Mouse (Mus musculus): ENCODE results near the gene Raf1. TPM values are rescaled to one million over a fixed set of nuclear protein-coding genes. Genes with fewer than 3 reads are reported as not detected.

The Raf1 gene
- polyA plus RNA-seq, 1 experiment from 2014 or later = 125 TPM

DNA sequence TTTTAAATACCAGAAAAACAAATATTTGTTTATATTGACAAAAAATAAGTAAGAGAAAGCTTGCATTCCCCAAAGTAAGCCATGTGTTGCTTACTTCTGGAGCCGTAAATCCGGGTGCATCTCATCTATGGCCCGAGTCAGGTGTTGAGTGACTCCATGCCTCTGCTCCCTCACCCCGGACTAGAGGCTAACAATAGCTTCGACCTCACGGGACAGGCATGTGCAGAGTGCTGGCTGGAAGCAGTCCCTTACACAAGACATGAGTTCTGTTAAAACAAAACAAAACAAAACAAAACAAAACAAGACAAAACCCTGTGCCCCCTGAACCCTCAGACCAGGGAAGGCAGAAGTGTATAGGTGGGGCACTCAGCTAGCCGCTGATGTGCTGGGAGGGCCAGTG, 18.7 kb upstream of the Raf1 start:
- H3K9ac ChIP-seq (replicated peaks) = no peak overlapping the region
- no peak overlapping the region for H3K4me3 ChIP-seq (replicated peaks)
- ATAC-seq (ENCODE audit: low FRiP score) = no peak
- H3K4me2 ChIP-seq = no peak overlapping the region
- H3K27ac ChIP-seq (replicated peaks) = no peak overlapping the region
- no peaks in the 10 kb centered on the region for H3K9me3 ChIP-seq (replicated peaks)
- no peaks in the 10 kb centered on the region for H3K4me1 ChIP-seq
- H3K27me3 ChIP-seq (replicated peaks) = no peaks in the 10 kb centered on the region
- WGBS = 62% methylated on average over 7 of the region's 7 CpGs
- no peaks in the 10 kb centered on the region for H3K36me3 ChIP-seq

DNA sequence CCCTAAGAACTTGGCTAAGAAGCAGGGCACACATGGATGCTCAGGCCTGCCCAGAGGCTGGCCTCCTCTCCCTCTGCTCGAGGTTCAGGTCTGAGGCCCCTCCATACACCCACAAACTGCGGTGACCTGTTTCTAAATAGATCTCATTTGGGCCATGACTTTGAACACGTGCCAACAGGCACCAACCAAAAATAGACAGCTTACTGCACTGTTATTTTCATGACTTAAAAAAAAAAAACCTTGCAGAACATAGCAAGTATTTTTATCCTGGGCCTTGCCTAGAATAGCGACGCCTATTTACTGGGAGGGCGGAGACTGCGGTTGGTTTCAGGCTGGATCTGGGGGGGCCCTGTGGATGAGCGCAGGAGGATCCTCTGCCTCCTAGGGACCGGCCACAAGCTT, 18.0 kb upstream of the Raf1 start:
- WGBS = 56% methylated on average over 9 of the region's 9 CpGs
- Histone ChIP-seq H3K4me3 (replicated peaks) (no peak overlapping the region), H3K9me3 (replicated peaks) (no peaks in the 10 kb centered on the region), H3K36me3 (no peaks in the 10 kb centered on the region), H3K9ac (replicated peaks) (no peak overlapping the region), H3K4me2 (no peak overlapping the region), H3K27ac (replicated peaks) (no peak overlapping the region), H3K4me1 (no peaks in the 10 kb centered on the region), H3K27me3 (replicated peaks) (no peaks in the 10 kb centered on the region)
- ATAC-seq (ENCODE audit: low FRiP score) = no peak

DNA sequence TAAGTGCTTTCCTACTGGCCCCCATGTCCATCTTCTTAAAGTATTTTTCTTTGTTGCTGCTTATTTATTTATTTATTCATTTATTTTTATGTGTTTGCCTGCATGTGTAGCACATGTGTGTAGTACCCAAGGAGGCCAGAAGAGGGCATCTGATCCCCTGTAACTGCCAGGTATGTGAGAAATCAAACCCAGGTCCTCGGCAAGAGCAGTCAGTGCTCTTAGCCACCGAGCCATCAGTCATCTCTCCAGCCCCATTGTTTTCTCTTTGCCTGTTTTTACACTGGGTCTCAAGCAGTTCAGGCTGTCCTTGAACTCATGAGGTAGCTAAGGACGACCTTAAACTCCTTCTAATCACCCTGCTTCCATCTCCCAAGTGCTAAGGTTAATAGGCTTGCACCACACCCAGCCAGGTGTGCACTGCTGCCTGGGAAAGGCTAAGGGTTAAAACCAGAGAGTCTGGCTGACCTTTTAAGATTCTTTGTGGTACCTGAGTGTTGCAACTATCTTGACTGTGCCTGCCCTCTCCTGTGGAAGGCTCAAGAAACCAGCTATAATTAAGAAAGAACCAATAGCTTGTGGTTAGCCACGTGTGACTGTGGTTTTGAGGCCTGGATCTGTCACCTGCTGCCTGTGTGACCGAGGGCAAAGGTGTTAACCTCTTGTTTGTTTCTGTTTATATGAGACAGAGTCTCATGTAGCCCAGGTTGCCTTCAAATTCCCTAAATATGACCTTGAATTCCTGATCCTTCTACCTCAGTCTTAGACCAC, 16.7 kb upstream of the Raf1 start:
- 73% methylated on average over 5 of the region's 5 CpGs for WGBS
- H3K36me3 ChIP-seq = no peaks in the 10 kb centered on the region
- H3K27ac ChIP-seq (replicated peaks) = no peak overlapping the region
- H3K4me3 ChIP-seq (replicated peaks) = no peak overlapping the region
- H3K9ac ChIP-seq (replicated peaks) = no peak overlapping the region
- ATAC-seq (ENCODE audit: low FRiP score) = no peak
- no peaks in the 10 kb centered on the region for H3K9me3 ChIP-seq (replicated peaks)
- no peaks in the 10 kb centered on the region for H3K27me3 ChIP-seq (replicated peaks)
- H3K4me1 ChIP-seq = no peaks in the 10 kb centered on the region
- no peak overlapping the region for H3K4me2 ChIP-seq

DNA sequence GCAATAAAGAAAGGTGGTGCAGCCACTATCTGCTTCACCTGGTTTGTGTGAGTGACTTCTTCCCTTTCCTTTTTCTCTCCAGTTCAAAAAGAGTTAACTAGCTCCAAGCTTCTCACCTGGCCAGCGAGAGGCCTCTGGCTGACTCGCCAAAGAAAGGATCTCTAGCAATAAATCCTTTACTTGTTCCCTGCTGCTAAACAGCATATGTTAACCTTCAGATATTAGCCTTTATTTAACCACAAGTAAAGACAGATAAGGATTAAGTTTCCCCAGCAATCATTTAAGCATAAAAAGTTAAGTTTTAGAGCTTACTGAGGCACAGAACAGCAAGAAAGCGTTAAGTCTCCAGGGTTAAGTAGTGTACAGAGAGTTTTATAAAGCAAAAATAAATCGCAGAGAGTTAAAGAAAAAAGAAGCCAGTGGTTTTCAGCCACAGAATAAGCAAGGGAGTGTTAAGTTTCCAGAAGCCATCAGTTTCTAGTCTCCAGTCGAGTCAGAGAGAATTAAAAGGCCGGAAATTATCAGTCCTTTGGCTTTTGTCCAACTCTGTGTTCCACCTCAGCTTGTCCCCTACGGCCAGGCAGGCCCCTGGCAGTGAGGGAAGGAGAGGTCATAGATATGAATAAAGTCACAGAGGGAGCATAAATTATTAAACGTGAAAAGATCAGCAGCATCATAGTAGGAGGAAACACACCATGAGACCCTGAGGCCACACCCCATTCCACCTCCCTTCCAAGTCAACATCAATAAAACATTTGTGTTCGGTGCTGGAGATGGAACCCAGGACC, 15.9 kb upstream of the Raf1 start:
- Histone ChIP-seq H3K4me2 (no peak overlapping the region), H3K4me1 (no peaks in the 10 kb centered on the region), H3K27me3 (replicated peaks) (no peaks in the 10 kb centered on the region), H3K36me3 (no peaks in the 10 kb centered on the region), H3K27ac (replicated peaks) (no peak overlapping the region), H3K4me3 (replicated peaks) (no peak overlapping the region), H3K9me3 (replicated peaks) (no peaks in the 10 kb centered on the region), H3K9ac (replicated peaks) (no peak overlapping the region)
- no peak for ATAC-seq (ENCODE audit: low FRiP score)
- WGBS = 58% methylated on average over 9 of the region's 9 CpGs

DNA sequence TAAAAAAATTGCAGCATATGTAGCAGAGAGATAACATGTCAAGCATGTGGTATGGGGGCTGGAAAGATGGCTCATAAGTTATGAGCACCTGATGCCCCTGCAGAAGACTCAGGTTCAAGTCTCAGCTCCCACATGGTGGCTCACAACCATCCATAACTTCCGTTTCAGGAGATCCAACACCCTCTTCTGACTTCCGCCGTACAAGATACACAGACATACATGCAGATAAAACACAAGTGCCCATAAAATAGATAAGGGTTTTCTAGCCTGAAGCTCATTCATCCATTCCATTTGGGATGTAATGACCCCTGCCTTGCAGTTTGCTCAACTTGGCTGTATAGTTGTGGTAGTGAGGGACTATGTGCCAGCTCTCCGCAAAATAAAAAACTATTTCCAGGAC, 13.7 kb upstream of the Raf1 start:
- Histone ChIP-seq H3K4me1 (no peaks in the 10 kb centered on the region), H3K27me3 (replicated peaks) (no peaks in the 10 kb centered on the region), H3K4me2 (no peak overlapping the region), H3K4me3 (replicated peaks) (no peak overlapping the region), H3K36me3 (no peaks in the 10 kb centered on the region), H3K27ac (replicated peaks) (no peak overlapping the region), H3K9me3 (replicated peaks) (no peaks in the 10 kb centered on the region), H3K9ac (replicated peaks) (no peak overlapping the region)
- no peak for ATAC-seq (ENCODE audit: low FRiP score)
- 90% methylated on average over 4 of the region's 4 CpGs for WGBS

DNA sequence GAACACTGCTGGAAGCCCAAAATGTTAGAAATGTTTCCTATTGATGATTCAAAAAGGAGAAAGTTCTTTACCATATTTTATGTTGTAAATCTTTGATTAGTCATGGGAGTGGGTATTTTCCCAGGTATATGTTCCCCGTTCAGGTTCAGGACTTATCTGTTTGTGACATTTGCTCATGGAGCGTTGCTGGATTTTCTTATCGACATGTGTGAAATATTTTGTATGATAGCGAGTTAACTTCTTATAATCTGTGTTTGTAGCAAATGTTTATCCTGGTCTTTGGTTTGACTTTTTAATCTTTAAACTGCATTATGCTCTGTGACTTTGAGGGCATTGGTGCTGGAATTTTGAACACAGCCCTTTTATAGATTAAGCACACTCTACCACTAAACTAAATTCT, 12.2 kb upstream of the Raf1 start:
- H3K4me2 ChIP-seq = no peak overlapping the region
- 90% methylated on average over 4 of the region's 4 CpGs for whole genome bisulfite sequencing
- H3K27me3 ChIP-seq (replicated peaks) = no peaks in the 10 kb centered on the region
- no peak for ATAC-seq (ENCODE audit: low FRiP score)
- no peaks in the 10 kb centered on the region for H3K9me3 ChIP-seq (replicated peaks)
- H3K27ac ChIP-seq (replicated peaks) = no peak overlapping the region
- no peak overlapping the region for H3K4me3 ChIP-seq (replicated peaks)
- no peak overlapping the region for H3K9ac ChIP-seq (replicated peaks)
- H3K4me1 ChIP-seq = no peaks in the 10 kb centered on the region
- no peaks in the 10 kb centered on the region for H3K36me3 ChIP-seq

DNA sequence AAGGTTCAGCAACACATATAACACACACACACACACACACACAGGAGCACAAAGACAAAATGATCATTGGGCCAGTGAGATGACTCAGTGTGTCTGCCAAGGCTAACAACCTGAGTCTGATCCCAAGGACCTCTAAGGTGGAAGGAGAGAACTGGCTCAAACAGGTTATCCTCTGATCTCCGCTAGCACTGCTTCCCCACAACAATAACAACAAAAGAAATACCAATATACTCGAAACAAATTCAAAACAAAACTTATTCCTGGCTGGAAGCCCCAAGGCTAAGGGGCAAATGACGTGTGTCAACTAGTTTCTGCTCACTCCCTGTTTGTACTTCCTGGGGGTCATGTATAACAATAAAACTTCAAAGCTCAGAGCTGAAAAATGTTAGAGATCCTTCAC, 11.3 kb upstream of the Raf1 start:
- Histone ChIP-seq H3K36me3 (no peaks in the 10 kb centered on the region), H3K9ac (replicated peaks) (no peak overlapping the region), H3K27me3 (replicated peaks) (no peaks in the 10 kb centered on the region), H3K27ac (replicated peaks) (no peak overlapping the region), H3K4me3 (replicated peaks) (no peak overlapping the region), H3K4me2 (no peak overlapping the region), H3K4me1 (no peaks in the 10 kb centered on the region), H3K9me3 (replicated peaks) (no peaks in the 10 kb centered on the region)
- WGBS = 64% methylated on average over 3 of the region's 3 CpGs
- ATAC-seq (ENCODE audit: low FRiP score) = no peak

DNA sequence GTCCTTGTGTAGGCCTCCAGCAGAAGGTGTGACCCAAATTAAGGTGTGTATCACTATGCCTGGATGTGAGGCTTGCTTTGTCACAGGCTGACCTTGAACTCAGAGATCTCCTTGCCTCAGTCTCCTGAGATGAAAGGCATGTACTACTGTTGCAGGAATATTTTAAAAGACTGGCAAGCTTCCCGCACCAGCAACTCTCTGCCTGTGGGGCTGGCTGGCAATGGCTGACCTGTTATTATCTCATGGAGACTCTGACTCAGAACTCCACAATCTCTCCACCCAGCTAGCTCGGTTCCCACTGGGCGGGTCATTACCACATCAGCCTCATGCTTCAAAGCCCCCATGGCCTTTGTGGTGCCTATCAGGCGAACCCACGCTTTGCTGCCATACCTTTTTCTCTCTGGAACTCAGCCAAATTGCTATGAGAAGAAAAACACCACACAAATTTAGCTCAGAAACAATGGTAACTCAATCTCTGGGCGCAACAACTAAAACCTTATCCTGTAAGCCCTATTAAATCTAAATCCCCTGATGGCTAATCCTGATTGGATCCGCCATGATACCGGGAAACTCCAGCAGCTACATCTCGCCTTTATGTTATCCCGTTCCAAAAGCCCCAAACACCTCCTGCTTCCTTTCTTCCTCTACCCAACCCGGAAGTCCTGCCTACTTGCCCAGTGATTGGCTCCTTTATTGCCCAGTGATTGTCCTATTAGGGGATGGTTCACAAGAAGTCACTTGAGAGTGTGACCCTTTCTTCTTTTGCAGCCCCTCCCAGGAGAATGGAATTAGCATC, 8.6 kb upstream of the Raf1 start:
- WGBS = 64% methylated on average over 11 of the region's 11 CpGs
- Histone ChIP-seq H3K36me3 (no peaks in the 10 kb centered on the region), H3K27ac (replicated peaks) (no peak overlapping the region)

DNA sequence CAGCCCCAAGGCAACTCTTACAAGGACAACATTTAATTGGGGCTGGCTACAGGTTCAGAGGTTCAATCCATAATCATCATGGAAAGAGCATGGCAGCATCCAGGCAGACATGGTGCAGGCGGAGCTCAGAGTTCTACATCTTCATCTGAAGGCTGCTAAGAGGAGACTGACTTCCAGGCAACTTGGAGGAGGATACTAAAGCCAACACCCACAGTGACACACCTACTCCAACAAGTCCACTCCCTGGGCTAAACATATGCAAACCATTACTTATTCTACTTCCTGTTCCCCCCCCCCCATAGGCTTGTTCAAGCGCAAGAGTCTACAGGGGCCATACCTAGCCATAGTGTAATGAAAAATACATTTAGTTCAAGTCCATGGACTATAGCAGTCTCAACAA, 7.8 kb upstream of the Raf1 start:
- no peak for ATAC-seq (ENCODE audit: low FRiP score)
- no peak overlapping the region for H3K4me3 ChIP-seq (replicated peaks)
- H3K9me3 ChIP-seq (replicated peaks) = no peaks in the 10 kb centered on the region
- no peak overlapping the region for H3K9ac ChIP-seq (replicated peaks)
- WGBS = 100% methylated on average over 2 of the region's 2 CpGs
- H3K36me3 ChIP-seq = no peaks in the 10 kb centered on the region
- H3K27ac ChIP-seq (replicated peaks) = no peak overlapping the region
- no peaks in the 10 kb centered on the region for H3K4me1 ChIP-seq
- no peak overlapping the region for H3K4me2 ChIP-seq
- H3K27me3 ChIP-seq (replicated peaks) = no peaks in the 10 kb centered on the region

More for the DNA sequence above, 8.6 kb upstream of the Raf1 start:
- Histone ChIP-seq H3K4me2 (no peak overlapping the region; the same call in 1 of the 2 replicates), H3K4me3 (replicated peaks) (no peak overlapping the region), H3K9me3 (replicated peaks) (no peaks in the 10 kb centered on the region), H3K27me3 (replicated peaks) (no peaks in the 10 kb centered on the region), H3K9ac (replicated peaks) (no peak overlapping the region), H3K4me1 (no peaks in the 10 kb centered on the region)
- ATAC-seq (ENCODE audit: low FRiP score) = no peak

DNA sequence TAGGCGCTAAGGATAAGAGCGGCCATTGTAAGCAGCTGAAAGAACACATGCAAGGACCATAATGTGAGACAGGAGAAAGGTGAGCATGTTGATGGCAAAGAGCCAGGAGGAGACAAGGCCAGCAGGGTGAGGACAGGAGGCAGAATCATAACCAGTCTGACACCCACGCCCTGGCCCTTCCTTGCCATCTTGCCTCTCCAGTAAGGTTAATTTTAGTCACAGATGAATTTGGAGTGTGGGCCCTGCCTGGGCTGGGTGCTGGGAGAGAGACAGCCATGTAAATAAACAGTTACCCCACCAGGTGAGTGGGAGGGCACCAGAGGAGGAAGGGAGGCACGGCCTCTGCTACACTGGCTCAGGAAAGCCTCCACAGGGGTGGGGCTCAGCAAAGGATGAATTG, 4.6 kb upstream of the Raf1 start:
- Histone ChIP-seq H3K27me3 (replicated peaks) (no peaks in the 10 kb centered on the region), H3K27ac (replicated peaks) (no peak overlapping the region), H3K4me3 (replicated peaks) (no peak overlapping the region), H3K9me3 (replicated peaks) (no peaks in the 10 kb centered on the region), H3K9ac (replicated peaks) (no peak overlapping the region), H3K36me3 (no peaks in the 10 kb centered on the region), H3K4me2 (no peak overlapping the region), H3K4me1 (peaks cover 4% of the 10 kb centered on the region; the same call in 1 of the 2 replicates)
- 90% methylated on average over 4 of the region's 4 CpGs for WGBS
- no peak for ATAC-seq (ENCODE audit: low FRiP score)

DNA sequence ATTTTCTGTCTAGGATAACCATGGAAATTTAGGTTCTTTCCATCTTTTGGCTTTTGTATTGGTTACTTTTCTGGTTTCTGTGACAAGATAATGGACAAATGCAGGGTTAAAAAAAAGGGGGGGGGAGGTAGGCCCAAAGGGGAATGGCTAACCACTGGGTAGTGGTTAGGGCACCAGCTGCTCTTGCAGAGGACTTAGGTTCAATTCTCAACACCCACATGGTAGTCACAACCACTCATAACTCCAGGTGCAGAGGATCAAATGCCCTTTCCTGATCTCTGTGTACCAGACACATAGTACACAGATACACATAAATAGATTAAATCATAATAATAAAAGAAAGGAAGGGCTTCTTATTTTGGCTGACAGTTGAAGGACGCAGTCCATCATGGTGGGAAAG, 1.6 kb upstream of the Raf1 start:
- no peak for ATAC-seq (ENCODE audit: low FRiP score)
- Histone ChIP-seq H3K4me3 (replicated peaks) (no peak overlapping the region), H3K9me3 (replicated peaks) (no peaks in the 10 kb centered on the region), H3K27me3 (replicated peaks) (no peaks in the 10 kb centered on the region), H3K4me2 (no peak overlapping the region), H3K9ac (replicated peaks) (no peak overlapping the region), H3K36me3 (no peaks in the 10 kb centered on the region), H3K4me1 (peaks cover 13% of the 10 kb centered on the region), H3K27ac (replicated peaks) (no peak overlapping the region)
- whole genome bisulfite sequencing = 97% methylated on average over 1 of the region's 1 CpGs
